Mouse (Mus musculus): Measurements from ENCODE around the gene Ptprr. TPM values are rescaled to one million over a fixed set of nuclear protein-coding genes. Genes with fewer than 3 reads are reported as not detected.

The Ptprr gene
- polyA plus RNA-seq, 1 experiment = 1.2 TPM

GRCm38 (mm10) chr10:116113867-116114474 is 96.0 kb downstream of the Ptprr start, which contains the start of gene 4933416C03Rik:
TSS of gene 4933416C03Rik (minus strand) at chr10:116113917.
- H3K4me1 ChIP-seq (ENCODE audit: control insufficient read depth, insufficient read depth, low read length) = no peaks in the 10 kb centered on the region
- TF ChIP-seq POLR2A (IDR thresholded peaks at IDR 0.05; ENCODE audit: low read depth, low read length) (no peak), CTCF (conservative IDR thresholded peaks at IDR 0.05; ENCODE audit: insufficient read depth, insufficient read length, low read depth, low read length) (no peak)
- no peak for DNase-seq
- H3K36me3 ChIP-seq (ENCODE audit: control insufficient read depth, insufficient read depth, low read length) = no peaks in the 10 kb centered on the region
- 96% methylated on average over 39 of the region's 39 CpGs for WGBS
- no peak within 1 kb of the TSS for H3K4me3 ChIP-seq (ENCODE audit: insufficient read depth, low read depth, low read length)
- no peak within 1 kb of the TSS for H3K27ac ChIP-seq (ENCODE audit: insufficient read depth, low read depth, low read length)
- H3K27me3 ChIP-seq (replicated peaks; ENCODE audit: control insufficient read depth, insufficient read depth, low read length) = no peaks in the 10 kb centered on the region

- Histone ChIP-seq H3K27ac (ENCODE audit: insufficient read depth, low read depth, low read length) (no peak overlapping the region), H3K4me3 (ENCODE audit: insufficient read depth, low read depth, low read length) (no peak overlapping the region), H3K4me1 (ENCODE audit: control insufficient read depth, insufficient read depth, low read length) (no peaks in the 10 kb centered on the region), H3K27me3 (replicated peaks; ENCODE audit: control insufficient read depth, insufficient read depth, low read length) (no peaks in the 10 kb centered on the region), H3K36me3 (ENCODE audit: control insufficient read depth, insufficient read depth, low read length) (no peaks in the 10 kb centered on the region)
- WGBS = 64% methylated on average over 4 of the region's 4 CpGs
- TF ChIP-seq POLR2A (IDR thresholded peaks at IDR 0.05; ENCODE audit: low read depth, low read length) = no peak
- no peak for TF ChIP-seq CTCF (conservative IDR thresholded peaks at IDR 0.05; ENCODE audit: insufficient read depth, insufficient read length, low read depth, low read length)
- no peak for DNase-seq
Measured at GRCm38 (mm10) chr10:116115881-116116677, 98.1 kb downstream of the Ptprr start.

- 80% methylated on average over 8 of the region's 8 CpGs for WGBS
Measured at GRCm38 (mm10) chr10:116117060-116117459, 99.0 kb downstream of the Ptprr start.

GRCm38 (mm10) chr10:116121463-116121862 is 103.5 kb downstream of the Ptprr start:
- Histone ChIP-seq H3K4me3 (ENCODE audit: insufficient read depth, low read depth, low read length) (no peak overlapping the region), H3K27me3 (replicated peaks; ENCODE audit: control insufficient read depth, insufficient read depth, low read length) (no peaks in the 10 kb centered on the region), H3K4me1 (ENCODE audit: control insufficient read depth, insufficient read depth, low read length) (no peaks in the 10 kb centered on the region), H3K27ac (ENCODE audit: insufficient read depth, low read depth, low read length) (no peak overlapping the region), H3K36me3 (ENCODE audit: control insufficient read depth, insufficient read depth, low read length) (no peaks in the 10 kb centered on the region)
- 91% methylated on average over 2 of the region's 2 CpGs for WGBS
- no peak for TF ChIP-seq POLR2A (IDR thresholded peaks at IDR 0.05; ENCODE audit: low read depth, low read length)
- no peak for TF ChIP-seq CTCF (conservative IDR thresholded peaks at IDR 0.05; ENCODE audit: insufficient read depth, insufficient read length, low read depth, low read length)
- no peak for DNase-seq

More at GRCm38 (mm10) chr10:116117060-116117459, 99.0 kb downstream of the Ptprr start:
- H3K27me3 ChIP-seq (replicated peaks; ENCODE audit: control insufficient read depth, insufficient read depth, low read length) = no peaks in the 10 kb centered on the region
- no peaks in the 10 kb centered on the region for H3K4me1 ChIP-seq (ENCODE audit: control insufficient read depth, insufficient read depth, low read length)
- H3K4me3 ChIP-seq (ENCODE audit: insufficient read depth, low read depth, low read length) = no peak overlapping the region
- no peak overlapping the region for H3K27ac ChIP-seq (ENCODE audit: insufficient read depth, low read depth, low read length)
- DNase-seq = no peak
- H3K36me3 ChIP-seq (ENCODE audit: control insufficient read depth, insufficient read depth, low read length) = no peaks in the 10 kb centered on the region
- TF ChIP-seq CTCF (conservative IDR thresholded peaks at IDR 0.05; ENCODE audit: insufficient read depth, insufficient read length, low read depth, low read length) (no peak), POLR2A (IDR thresholded peaks at IDR 0.05; ENCODE audit: low read depth, low read length) (no peak)

- no peak for DNase-seq
- Histone ChIP-seq H3K4me1 (ENCODE audit: control insufficient read depth, insufficient read depth, low read length) (no peaks in the 10 kb centered on the region), H3K36me3 (ENCODE audit: control insufficient read depth, insufficient read depth, low read length) (no peaks in the 10 kb centered on the region), H3K4me3 (ENCODE audit: insufficient read depth, low read depth, low read length) (no peak overlapping the region), H3K27me3 (replicated peaks; ENCODE audit: control insufficient read depth, insufficient read depth, low read length) (no peaks in the 10 kb centered on the region), H3K27ac (ENCODE audit: insufficient read depth, low read depth, low read length) (no peak overlapping the region)
- TF ChIP-seq POLR2A (IDR thresholded peaks at IDR 0.05; ENCODE audit: low read depth, low read length) = no peak
- WGBS = 77% methylated on average over 2 of the region's 2 CpGs
Measured at GRCm38 (mm10) chr10:116123808-116124207, 105.8 kb downstream of the Ptprr start.

GRCm38 (mm10) chr10:116125364-116125763 is 107.4 kb downstream of the Ptprr start:
- H3K4me3 ChIP-seq (ENCODE audit: insufficient read depth, low read depth, low read length) = no peak overlapping the region
- no peaks in the 10 kb centered on the region for H3K4me1 ChIP-seq (ENCODE audit: control insufficient read depth, insufficient read depth, low read length)
- TF ChIP-seq POLR2A (IDR thresholded peaks at IDR 0.05; ENCODE audit: low read depth, low read length) (no peak), CTCF (conservative IDR thresholded peaks at IDR 0.05; ENCODE audit: insufficient read depth, insufficient read length, low read depth, low read length) (no peak)
- 77% methylated on average over 5 of the region's 5 CpGs for WGBS
- H3K36me3 ChIP-seq (ENCODE audit: control insufficient read depth, insufficient read depth, low read length) = no peaks in the 10 kb centered on the region
- no peak for DNase-seq
- H3K27me3 ChIP-seq (replicated peaks; ENCODE audit: control insufficient read depth, insufficient read depth, low read length) = no peaks in the 10 kb centered on the region
- H3K27ac ChIP-seq (ENCODE audit: insufficient read depth, low read depth, low read length) = no peak overlapping the region

GRCm38 (mm10) chr10:116130401-116130800 is 112.4 kb downstream of the Ptprr start:
- H3K27me3 ChIP-seq (replicated peaks; ENCODE audit: control insufficient read depth, insufficient read depth, low read length) = no peaks in the 10 kb centered on the region; the same call in 1 of the 2 replicates
- DNase-seq = no peak
- H3K36me3 ChIP-seq (ENCODE audit: control insufficient read depth, insufficient read depth, low read length) = no peaks in the 10 kb centered on the region
- no peak overlapping the region for H3K27ac ChIP-seq (ENCODE audit: insufficient read depth, low read depth, low read length)
- no peak overlapping the region for H3K4me3 ChIP-seq (ENCODE audit: insufficient read depth, low read depth, low read length)
- 70% methylated on average over 3 of the region's 3 CpGs for WGBS
- TF ChIP-seq POLR2A (IDR thresholded peaks at IDR 0.05; ENCODE audit: low read depth, low read length) = no peak
- TF ChIP-seq CTCF (conservative IDR thresholded peaks at IDR 0.05; ENCODE audit: insufficient read depth, insufficient read length, low read depth, low read length) = no peak
- H3K4me1 ChIP-seq (ENCODE audit: control insufficient read depth, insufficient read depth, low read length) = no peaks in the 10 kb centered on the region
